Mouse (Mus musculus) heart, embryonic 11.5 days (tissue): ENCODE results near the gene Cdh22. TPM values are rescaled to one million over a fixed set of nuclear protein-coding genes. Genes with fewer than 3 reads are reported as not detected.

Experiments
- ATAC-seq: fragments of 200-750 bp; cut with Nextera tagmentation; replicated peaks from 2 replicates; pipeline ENCODE4 v1.8.0; 2017; ENCODE audit warnings: moderate library complexity; ENCODE audit not compliant: insufficient number of reproducible peaks, low FRiP score, low TSS enrichment
- H3K27ac ChIP-seq: fragments of 300-500 bp; sonication (generic); 2 replicates; pipeline ENCODE4 v1.5.1; 2014; ENCODE audit warnings: mild to moderate bottlenecking, low read depth, low read length
- H3K27me3 ChIP-seq: fragments of 300-500 bp; sonication (generic); 2 replicates; pipeline ENCODE4 v1.6.1; 2014; ENCODE audit warnings: mild to moderate bottlenecking, low read length, mixed read lengths; ENCODE audit not compliant: control insufficient read depth, insufficient read depth
- H3K36me3 ChIP-seq: fragments of 300-500 bp; sonication (generic); 2 replicates; pipeline ENCODE4 v1.6.1; 2014; ENCODE audit warnings: mild to moderate bottlenecking, low read length, moderate library complexity, mixed read lengths; ENCODE audit not compliant: control insufficient read depth, insufficient read depth
- H3K4me1 ChIP-seq: fragments of 300-500 bp; sonication (generic); 2 replicates; pipeline ENCODE4 v1.6.1; 2014; ENCODE audit warnings: low read length; ENCODE audit not compliant: control insufficient read depth, insufficient read depth
- H3K4me2 ChIP-seq: fragments of 300-500 bp; sonication (generic); 2 replicates; pipeline ENCODE4 v1.6.1; 2014; ENCODE audit warnings: mild to moderate bottlenecking, moderate library complexity
- H3K4me3 ChIP-seq: fragments of 300-500 bp; sonication (generic); 2 replicates; pipeline ENCODE4 v1.5.1; 2014; ENCODE audit warnings: low read depth, low read length
- H3K9ac ChIP-seq: fragments of 300-500 bp; sonication (generic); 2 replicates; pipeline ENCODE4 v1.6.1; 2014; ENCODE audit warnings: mild to moderate bottlenecking, low read depth, low read length, moderate library complexity
- H3K9me3 ChIP-seq: fragments of 300-500 bp; sonication (generic); replicated peaks from 2 replicates; pipeline ENCODE4 v1.6.1; 2016; ENCODE audit warnings: low read length; ENCODE audit not compliant: control insufficient read depth
- WGBS: fragments of 180-500 bp; shearing (Covaris S2); extraction: QIAGEN DNeasy Blood & Tissue Kit; methylation state at CpG from one replicate; pipeline ENCODE4 v1.1.7; 2014; ENCODE audit not compliant: insufficient replicate concordance; 5-methylcytosine and 5-hydroxymethylcytosine counted together
- polyA plus RNA-seq: library from polyadenylated mRNA; unstranded; fragments of >200 nt; fragmentation: Nextera tagmentation; extraction: Ambion mirVana; gene quantifications from 2 replicates; pipeline ENCODE4 v1.2.1, GENCODE M21; 2014

The Cdh22 gene
- polyA plus RNA-seq, 1 experiment from 2014 or later: 0.16 TPM

- Histone ChIP-seq H3K27ac (no peak overlapping the region), H3K4me3 (no peak overlapping the region), H3K9me3 (no peaks in the 10 kb centered on the region), H3K4me2 (no peak overlapping the region), H3K9ac (no peak overlapping the region), H3K27me3 (peaks cover 75% of the 10 kb centered on the region), H3K36me3 (no peaks in the 10 kb centered on the region), H3K4me1 (peaks cover 9% of the 10 kb centered on the region; the same call in 1 of the 2 replicates)
- ATAC-seq: no peak
- WGBS: 1% methylated on average over 15 of the region's 15 CpGs
Observed at GRCm38 (mm10) chr2:165210948-165211347, 23.7 kb downstream of the Cdh22 start.

DNA sequence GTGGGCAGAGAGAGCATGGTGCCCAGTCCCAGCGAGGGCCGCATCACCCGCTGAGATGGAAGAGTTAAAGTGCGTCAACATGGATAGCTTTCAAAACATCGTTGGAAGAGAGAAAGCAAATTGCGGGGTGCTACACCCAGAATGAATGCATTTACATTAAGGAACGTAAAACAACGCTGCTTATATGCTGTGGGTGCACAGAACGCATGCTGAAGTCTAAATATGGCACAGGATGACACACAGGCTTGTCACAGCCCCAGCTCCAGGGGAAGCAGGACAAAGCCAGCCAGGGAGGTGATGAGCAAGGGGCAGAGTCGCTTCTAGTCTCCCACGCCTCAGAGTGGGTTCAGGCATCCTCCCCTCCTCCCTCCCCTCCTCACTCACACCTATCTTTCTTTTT, 27.0 kb downstream of the Cdh22 start:
- no peak for ATAC-seq
- WGBS: 58% methylated on average over 11 of the region's 11 CpGs

GRCm38 (mm10) chr2:165207086-165207485, 27.6 kb downstream of the Cdh22 start:
- 67% methylated on average over 4 of the region's 4 CpGs for WGBS
- ATAC-seq: no peak

More for the DNA sequence above, 27.0 kb downstream of the Cdh22 start:
- Histone ChIP-seq H3K4me1 (peaks cover 2% of the 10 kb centered on the region; the same call in 1 of the 2 replicates), H3K4me2 (no peak overlapping the region), H3K9ac (no peak overlapping the region), H3K9me3 (no peaks in the 10 kb centered on the region), H3K36me3 (no peaks in the 10 kb centered on the region), H3K4me3 (no peak overlapping the region), H3K27me3 (peaks cover 54% of the 10 kb centered on the region), H3K27ac (no peak overlapping the region)

GRCm38 (mm10) chr2:165205486-165205885, 29.2 kb downstream of the Cdh22 start:
- Histone ChIP-seq H3K4me1 (peaks cover 5% of the 10 kb centered on the region; the same call in 1 of the 2 replicates), H3K27ac (no peak overlapping the region), H3K36me3 (no peaks in the 10 kb centered on the region), H3K9ac (no peak overlapping the region), H3K4me3 (no peak overlapping the region), H3K4me2 (no peak overlapping the region), H3K9me3 (no peaks in the 10 kb centered on the region), H3K27me3 (peaks cover 51% of the 10 kb centered on the region)
- ATAC-seq: no peak
- WGBS: 67% methylated on average over 6 of the region's 6 CpGs

More at GRCm38 (mm10) chr2:165207086-165207485, 27.6 kb downstream of the Cdh22 start:
- H3K36me3 ChIP-seq: no peaks in the 10 kb centered on the region
- no peak overlapping the region for H3K4me3 ChIP-seq
- no peaks in the 10 kb centered on the region for H3K9me3 ChIP-seq
- H3K4me2 ChIP-seq: no peak overlapping the region
- peaks cover 8% of the 10 kb centered on the region; the same call in 1 of the 2 replicates for H3K4me1 ChIP-seq
- H3K27me3 ChIP-seq: peaks cover 53% of the 10 kb centered on the region
- no peak overlapping the region for H3K9ac ChIP-seq
- H3K27ac ChIP-seq: no peak overlapping the region

DNA sequence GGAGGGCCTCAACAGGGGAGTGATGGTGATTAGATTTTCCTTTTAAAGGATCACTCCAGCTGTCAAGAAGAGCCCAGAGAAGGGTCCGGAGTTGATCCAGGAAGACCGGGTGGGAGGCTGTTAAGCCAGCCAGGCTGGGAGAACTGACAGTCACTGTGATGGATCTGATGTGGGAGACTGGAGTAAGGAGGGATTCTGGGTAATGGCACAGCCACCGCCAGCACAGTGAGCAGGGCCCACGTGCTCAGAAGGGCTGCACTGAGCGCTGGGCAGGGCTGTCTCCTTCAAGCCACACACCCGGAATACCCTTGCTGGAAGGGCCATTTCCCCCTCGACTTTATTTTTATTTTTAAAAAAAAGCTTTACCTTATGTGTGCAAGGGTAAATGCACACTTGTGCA, 29.7 kb downstream of the Cdh22 start:
- Histone ChIP-seq H3K4me3 (no peak overlapping the region), H3K36me3 (no peaks in the 10 kb centered on the region), H3K9ac (no peak overlapping the region), H3K4me1 (peaks cover 5% of the 10 kb centered on the region; the same call in 1 of the 2 replicates), H3K27me3 (peaks cover 52% of the 10 kb centered on the region), H3K4me2 (no peak overlapping the region), H3K9me3 (no peaks in the 10 kb centered on the region), H3K27ac (no peak overlapping the region)
- WGBS: 16% methylated on average over 7 of the region's 7 CpGs
- ATAC-seq: no peak

GRCm38 (mm10) chr2:165201761-165202751, 32.6 kb downstream of the Cdh22 start:
- Histone ChIP-seq H3K9me3 (no peaks in the 10 kb centered on the region), H3K27me3 (peaks cover 63% of the 10 kb centered on the region), H3K36me3 (no peaks in the 10 kb centered on the region), H3K9ac (no peak overlapping the region), H3K4me2 (peak overlapping the region; percentile 68), H3K4me3 (peak overlapping the region; percentile 30), H3K27ac (no peak overlapping the region), H3K4me1 (peaks cover 5% of the 10 kb centered on the region; the same call in 1 of the 2 replicates)
- no peak for ATAC-seq
- WGBS: 7% methylated on average over 28 of the region's 28 CpGs

DNA sequence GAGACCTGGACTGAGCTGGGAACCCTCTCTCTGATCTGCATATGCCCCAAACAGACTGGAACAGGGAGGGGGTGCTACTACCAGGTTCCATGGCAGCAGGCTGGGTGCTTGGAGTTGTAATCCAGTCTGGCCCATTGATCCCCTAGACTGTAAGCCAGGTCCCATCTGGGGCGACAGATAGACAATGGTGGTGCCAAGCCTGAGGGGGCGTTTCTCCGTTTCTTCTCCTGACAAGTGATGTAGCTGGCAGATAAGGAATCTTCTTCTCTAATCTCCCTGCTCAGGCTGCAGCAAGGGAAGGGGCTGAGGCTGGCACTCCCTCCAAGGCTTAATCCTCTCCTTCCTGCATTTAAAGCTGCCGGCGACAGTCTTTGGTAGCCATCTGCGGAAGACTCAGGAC, 37.1 kb downstream of the Cdh22 start:
- Histone ChIP-seq H3K4me2 (no peak overlapping the region), H3K36me3 (no peaks in the 10 kb centered on the region), H3K27me3 (peaks cover 87% of the 10 kb centered on the region), H3K4me1 (peaks cover 10% of the 10 kb centered on the region), H3K27ac (no peak overlapping the region), H3K4me3 (no peak overlapping the region), H3K9me3 (no peaks in the 10 kb centered on the region), H3K9ac (no peak overlapping the region)
- ATAC-seq: no peak
- 40% methylated on average over 6 of the region's 6 CpGs for WGBS

DNA sequence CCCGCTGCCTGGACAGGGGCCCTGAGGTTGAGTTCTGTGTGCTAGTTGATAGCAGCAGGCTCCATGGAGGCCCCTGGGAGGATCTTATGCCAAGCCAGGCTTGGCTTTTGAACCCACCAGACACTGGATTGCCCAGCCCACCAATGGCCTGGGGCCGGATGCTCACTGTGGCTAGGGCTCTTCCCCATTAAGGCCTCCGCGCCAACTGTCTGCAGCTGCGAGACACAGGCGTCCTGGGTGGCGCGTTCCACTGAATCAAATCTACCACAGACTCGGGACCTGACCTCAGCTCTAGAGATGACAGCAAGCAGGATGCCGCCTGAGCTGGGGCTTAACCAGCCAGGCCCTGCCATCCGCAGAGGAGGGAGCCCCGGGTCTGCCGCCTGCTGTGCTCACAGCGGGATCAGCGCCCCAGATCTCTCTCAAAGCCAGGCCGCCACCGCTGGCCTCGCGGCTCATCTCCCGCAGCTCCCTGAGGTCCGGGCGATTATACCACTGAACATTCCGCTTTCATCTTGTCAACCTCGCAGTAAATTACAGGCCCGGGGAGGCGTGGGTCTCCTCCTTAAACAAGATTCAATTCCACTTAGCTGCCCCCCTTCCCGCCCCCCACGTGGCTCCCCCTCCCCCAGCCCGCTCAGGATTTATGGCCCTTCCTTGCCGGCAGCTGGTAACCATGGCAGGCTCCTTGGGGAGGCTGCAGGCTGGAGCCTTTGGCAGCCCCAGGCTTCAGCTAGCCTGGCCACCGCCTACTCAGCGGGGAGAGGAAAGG, 39.1 kb downstream of the Cdh22 start:
- Histone ChIP-seq H3K4me3 (0 out of 2 replicates have a peak overlapping the region, but pooled peaks have one; percentile 16), H3K36me3 (no peaks in the 10 kb centered on the region), H3K4me2 (peak overlapping the region; percentile 39), H3K9me3 (no peaks in the 10 kb centered on the region), H3K27me3 (peaks cover 75% of the 10 kb centered on the region), H3K27ac (no peak overlapping the region), H3K9ac (no peak overlapping the region), H3K4me1 (peaks cover 6% of the 10 kb centered on the region; the same call in 1 of the 2 replicates)
- no peak for ATAC-seq
- WGBS: 6% methylated on average over 31 of the region's 32 CpGs
